Mouse (Mus musculus) urinary bladder, adult 18-20 months (tissue): ENCODE results near the gene Ifna7.

Experiments
- DNase-seq, 2 experiments: peaks; one replicate each; pipeline ENCODE4 v3.0.0; 2022; ENCODE audit warnings: low spot score in 2 of 2, mixed read lengths in 2 of 2

The Ifna7 gene

DNA sequence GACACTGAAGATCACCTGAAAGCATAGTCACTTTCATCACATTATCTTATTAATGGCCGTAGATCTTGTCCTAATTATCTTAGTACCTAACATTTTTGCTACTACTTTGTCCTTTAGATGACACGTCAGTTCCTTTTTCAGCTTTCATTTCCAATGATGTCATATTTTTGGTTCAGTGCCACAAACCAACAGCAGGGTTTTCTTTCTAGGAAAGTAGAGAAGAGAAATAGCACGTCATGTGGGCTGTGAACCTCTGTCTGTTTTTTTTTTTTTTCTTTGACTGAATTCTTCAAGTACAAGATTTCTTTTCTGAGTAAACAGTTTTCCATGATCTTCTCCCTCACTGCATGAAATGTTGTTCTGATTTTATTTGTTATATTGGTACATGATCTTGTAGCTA, 24.0 kb downstream of the Ifna7 start:
- no peak for DNase-seq

DNA sequence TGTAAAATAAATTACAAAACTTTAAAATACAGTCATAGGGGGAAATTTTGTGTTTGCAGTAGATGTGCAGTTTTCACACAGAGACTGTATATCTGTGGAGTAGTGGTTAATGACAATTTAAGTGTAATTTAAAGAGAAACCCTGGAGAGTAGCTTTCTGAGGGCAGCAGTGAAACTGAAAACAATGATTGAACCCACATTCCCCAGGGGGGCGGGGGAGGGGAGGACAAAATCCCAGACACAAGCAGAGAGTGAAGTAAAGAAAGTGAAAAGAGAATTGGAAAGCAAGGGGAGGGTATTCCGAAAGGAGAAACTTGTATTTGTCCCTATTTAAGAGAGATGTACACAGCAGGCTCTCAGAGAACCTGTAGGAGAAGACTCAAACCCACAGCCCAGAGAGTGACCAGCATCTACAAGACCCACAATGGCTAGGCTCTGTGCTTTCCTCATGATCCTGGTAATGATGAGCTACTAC, 25.4 kb downstream of the Ifna7 start, which contains the start of gene Ifna4:
Gene Ifna4 (plus strand): TSS at position 424 of the 474 bp plus-strand sequence.
- DNase-seq, result no peak

DNA sequence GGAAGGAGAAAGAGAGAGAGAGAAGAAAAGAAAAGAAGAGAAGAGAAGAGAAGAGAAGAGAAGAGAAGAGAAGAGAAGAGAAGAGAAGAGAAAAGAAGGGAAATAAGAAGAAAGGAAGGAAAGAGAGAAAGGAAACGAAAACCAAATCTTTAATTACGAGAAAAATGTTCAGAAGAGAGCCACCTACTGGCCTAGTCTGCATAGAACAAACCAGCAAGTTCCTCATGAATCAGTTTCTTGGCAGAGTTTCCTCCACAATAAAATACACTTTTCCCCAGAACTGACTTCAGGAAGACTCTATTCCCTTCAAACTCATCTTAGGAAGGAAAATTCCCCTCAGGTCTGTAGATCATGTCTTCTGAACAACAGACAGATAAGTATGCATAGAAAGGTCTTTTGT, 29.3 kb downstream of the Ifna7 start:
- DNase-seq, result no peak

DNA sequence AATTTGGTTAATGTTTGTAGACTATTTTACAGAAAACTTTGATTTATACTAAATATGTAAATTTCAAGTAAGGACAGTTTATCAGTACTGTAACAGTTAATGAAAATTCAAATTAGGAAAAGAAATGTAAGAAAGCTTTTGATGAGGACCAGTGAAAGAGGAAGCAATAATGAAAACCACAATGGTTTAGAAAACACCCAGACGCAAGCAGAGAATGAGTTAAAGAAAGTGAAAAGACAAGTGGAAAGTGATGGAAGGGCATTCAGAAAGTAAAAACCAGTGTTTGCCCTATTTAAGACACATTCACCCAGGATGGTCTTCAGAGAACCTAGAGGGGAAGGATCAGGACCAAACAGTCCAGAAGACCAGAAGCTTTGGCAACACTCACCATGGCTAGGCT, 33.7 kb downstream of the Ifna7 start, which contains the start of gene Ifna1:
Gene Ifna1 (plus strand): TSS at position 390 of the 400 bp plus-strand sequence.
- no peak for DNase-seq

- no peak for DNase-seq
Observed at GRCm38 (mm10) chr4:88851026-88851763, 35.2 kb downstream of the Ifna7 start.

- DNase-seq, result no peak
Observed at GRCm38 (mm10) chr4:88859214-88859613, 43.2 kb downstream of the Ifna7 start.

GRCm38 (mm10) chr4:88863309-88863708, 47.3 kb downstream of the Ifna7 start:
- DNase-seq, result no peak

- DNase-seq, result no peak
Observed at GRCm38 (mm10) chr4:88864599-88864998, 48.6 kb downstream of the Ifna7 start.

DNA sequence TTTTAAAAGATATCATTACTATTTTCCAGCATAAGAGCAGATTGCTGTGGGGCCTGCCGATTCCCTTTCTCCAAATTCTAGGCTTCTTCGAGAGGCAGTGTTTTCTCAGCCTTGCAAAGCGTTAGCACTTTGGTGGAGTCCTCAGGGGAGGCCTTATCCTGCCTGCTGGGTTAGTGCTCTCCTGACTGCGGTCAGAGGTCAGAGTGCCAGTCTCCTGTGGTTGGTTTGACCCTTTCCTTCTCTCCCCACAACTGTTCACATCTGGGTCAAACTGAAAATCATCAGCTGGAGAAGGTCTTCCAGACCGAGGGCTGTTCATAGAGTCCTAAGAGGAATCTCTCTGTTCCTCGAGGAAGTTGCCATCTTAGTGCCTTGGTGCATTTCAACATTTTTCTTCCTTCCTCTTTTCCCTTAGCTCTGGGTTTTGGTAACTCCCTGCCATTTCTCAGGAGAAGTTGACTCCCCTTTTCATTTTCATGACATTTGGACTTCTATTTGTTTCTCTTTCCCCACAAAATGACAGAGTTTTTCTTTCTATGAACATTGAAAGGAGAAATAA, 49.1 kb downstream of the Ifna7 start:
- no peak for DNase-seq
